Mouse (Mus musculus) cortical plate, adult 2 months (tissue): ENCODE results near the gene Rai1.

Experiments used
- CTCF ChIP-seq: fragments of 200-500 bp; IDR thresholded peaks from 2 replicates; pipeline ENCODE4 v1.5.1; 2011; ENCODE audit warnings: mild to moderate bottlenecking, control low read depth, low read length; ENCODE audit not compliant: insufficient read depth; ENCODE audit errors: extremely low read depth
- POLR2A ChIP-seq: fragments of 200-500 bp; IDR thresholded peaks from 2 replicates; pipeline ENCODE4 v1.6.1; 2011; ENCODE audit warnings: mild to moderate bottlenecking, low read length, control low read depth; ENCODE audit not compliant: insufficient read depth; ENCODE audit errors: extremely low read depth

DNA sequence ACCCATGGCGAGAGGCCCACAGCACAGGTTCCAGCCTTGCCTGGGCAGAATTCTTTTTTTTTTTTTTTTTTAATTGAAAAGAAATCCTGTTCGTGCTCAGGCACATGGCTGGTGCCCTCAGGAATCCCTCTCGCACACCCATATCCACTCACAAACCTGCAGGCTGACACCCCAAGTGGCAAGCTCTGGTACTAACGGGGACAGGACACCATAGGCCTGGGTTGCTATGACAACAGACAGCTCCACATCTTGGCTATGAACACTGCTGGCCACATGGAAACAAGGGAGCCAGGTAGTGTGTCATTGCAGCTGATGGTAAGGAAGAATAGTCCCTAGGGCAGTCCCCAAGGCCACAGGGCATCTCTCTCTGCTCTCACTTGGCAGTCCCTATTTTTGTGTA is 15.9 kb upstream of the Rai1 start:
- TF ChIP-seq CTCF (peak; percentile 37; the same call in 1 of the 2 replicates), POLR2A (no peak)
